Mouse (Mus musculus) heart, adult 2 months (tissue): ENCODE results near the gene Spint5.

Source experiments
- CTCF ChIP-seq: fragments of 200-600 bp; IDR thresholded peaks from 2 replicates; pipeline ENCODE4 v1.8.1; 2022; ENCODE audit warnings: antibody characterized with exemption, mild to moderate bottlenecking, moderate library complexity
- POLR2A ChIP-seq: fragments of 200-500 bp; IDR thresholded peaks from 2 replicates; pipeline ENCODE4 v1.6.1; 2011; ENCODE audit warnings: mild to moderate bottlenecking, low read depth, low read length, control low read depth; ENCODE audit not compliant: insufficient read depth

DNA sequence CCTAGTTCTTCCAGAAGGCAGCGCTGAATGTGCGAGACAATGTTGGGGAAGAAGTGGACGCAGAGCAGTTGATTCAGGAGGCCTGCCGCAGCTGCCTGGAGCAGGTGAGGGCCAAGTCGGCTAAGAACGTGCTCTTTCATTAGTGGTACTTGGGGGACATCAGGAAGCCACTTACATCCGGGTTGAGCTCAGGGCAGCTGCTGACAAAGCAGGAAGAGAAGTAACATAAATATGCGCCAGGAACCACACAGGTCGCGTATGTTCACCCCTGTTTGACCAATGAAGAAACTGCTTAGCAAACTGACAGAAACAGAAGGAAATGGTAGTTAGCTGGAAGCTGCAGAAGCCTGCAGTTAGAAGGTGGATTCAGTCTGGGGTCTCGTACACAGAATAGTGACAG is 39.0 kb downstream of the Spint5 start:
- TF ChIP-seq CTCF (no peak), POLR2A (no peak)
